Mouse (Mus musculus) midbrain, embryonic 14.5 days (tissue): ENCODE data around the gene Lgals3bp. TPM values are rescaled to one million over a fixed set of nuclear protein-coding genes. Genes with fewer than 3 reads are reported as not detected.

Source experiments
- ATAC-seq: fragments of 200-750 bp; cut with Nextera tagmentation; 2 replicates; pipeline ENCODE4 v1.8.0; 2017; ENCODE audit warnings: moderate number of reproducible peaks, moderate library complexity; ENCODE audit not compliant: low FRiP score, low TSS enrichment
- DNase-seq: peaks from one replicate; pipeline ENCODE4 v3.0.0-alpha.2; 2015
- H3K27ac ChIP-seq: fragments of 300-500 bp; sonication (generic); replicated peaks from 2 replicates; pipeline ENCODE4 v1.5.1; 2014; ENCODE audit warnings: mild to moderate bottlenecking, low read depth, low read length, moderate library complexity
- H3K27me3 ChIP-seq: fragments of 300-500 bp; sonication (generic); 2 replicates; pipeline ENCODE4 v1.6.1; 2014; ENCODE audit warnings: low read length, control low read depth, mixed read lengths; ENCODE audit not compliant: control insufficient read depth, insufficient read depth
- H3K36me3 ChIP-seq: fragments of 300-500 bp; sonication (generic); 2 replicates; pipeline ENCODE4 v1.6.1; 2014; ENCODE audit warnings: low read length, control low read depth; ENCODE audit not compliant: control insufficient read depth, insufficient read depth
- H3K4me1 ChIP-seq: fragments of 300-500 bp; sonication (generic); 2 replicates; pipeline ENCODE4 v1.6.1; 2014; ENCODE audit warnings: mild to moderate bottlenecking, antibody characterized with exemption, low read length, control low read depth; ENCODE audit not compliant: control insufficient read depth, insufficient read depth
- H3K4me2 ChIP-seq: fragments of 300-500 bp; sonication (generic); 2 replicates; pipeline ENCODE4 v1.6.1; 2014; ENCODE audit warnings: mild to moderate bottlenecking, low read length, moderate library complexity
- H3K4me3 ChIP-seq: fragments of 300-500 bp; sonication (generic); replicated peaks from 2 replicates; pipeline ENCODE4 v1.5.1; 2014; ENCODE audit warnings: low read depth, low read length
- H3K9ac ChIP-seq: fragments of 300-500 bp; sonication (generic); replicated peaks from 2 replicates; pipeline ENCODE4 v1.6.1; 2014; ENCODE audit warnings: mild to moderate bottlenecking, low read length, moderate library complexity
- H3K9me3 ChIP-seq: fragments of 300-500 bp; sonication (generic); 2 replicates; pipeline ENCODE4 v1.6.1; 2016; ENCODE audit warnings: low read length, control low read depth, mixed read lengths; ENCODE audit not compliant: control insufficient read depth
- WGBS: fragments of 180-500 bp; shearing (Covaris S2); extraction: QIAGEN DNeasy Blood & Tissue Kit; methylation state at CpG from one replicate; pipeline ENCODE4 v1.1.7; 2014; 5-methylcytosine and 5-hydroxymethylcytosine counted together
- polyA plus RNA-seq: library from polyadenylated mRNA; unstranded; fragments of >200 nt; fragmentation: Nextera tagmentation; extraction: Ambion mirVana; gene quantifications from 2 replicates; pipeline ENCODE4 v1.2.1, GENCODE M21; 2014

Lgals3bp gene
- polyA plus RNA-seq, 1 experiment from 2014 or later, result 5.5 TPM

DNA sequence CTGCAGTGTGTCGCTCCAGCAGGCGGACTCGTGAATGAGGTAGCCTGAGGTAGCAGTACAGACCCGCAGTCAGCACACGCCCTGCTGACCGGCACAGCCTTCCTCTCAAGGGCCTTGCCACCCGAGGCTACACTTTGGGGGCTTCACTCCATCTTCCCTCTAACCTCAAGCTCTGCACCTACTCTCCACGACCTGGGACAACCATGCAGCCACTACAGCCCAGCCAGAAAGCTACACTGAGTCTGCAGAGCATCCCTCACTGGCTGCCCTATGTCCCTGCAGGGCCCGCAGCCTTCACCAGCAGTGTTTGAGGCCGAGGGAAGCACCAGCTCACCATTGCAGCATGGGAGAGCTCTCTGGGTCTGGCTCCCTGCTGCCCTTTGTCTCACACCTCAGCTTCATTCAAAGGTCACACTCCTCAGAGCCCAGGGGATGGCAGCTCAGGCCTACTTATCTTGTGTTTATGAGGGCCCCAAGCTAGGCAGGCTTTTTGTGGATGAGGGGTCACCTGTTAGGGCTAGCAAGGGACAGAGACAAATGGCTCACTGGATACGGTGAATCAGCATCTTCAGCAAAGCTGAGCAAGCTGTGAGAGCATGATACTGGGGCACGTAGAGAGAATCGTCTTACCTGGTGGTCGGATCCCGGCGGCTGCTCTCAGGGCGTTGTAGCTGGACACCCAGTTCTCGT lies 6.3 kb upstream of the Lgals3bp start:
- Histone ChIP-seq H3K4me3 (no peak overlapping the region), H3K4me2 (no peak overlapping the region), H3K4me1 (no peaks in the 10 kb centered on the region), H3K27ac (no peak overlapping the region), H3K36me3 (peaks cover 63% of the 10 kb centered on the region), H3K27me3 (no peaks in the 10 kb centered on the region), H3K9me3 (no peaks in the 10 kb centered on the region), H3K9ac (no peak overlapping the region)
- DNase-seq (no peak), ATAC-seq (no peak)
- WGBS, result 84% methylated on average over 18 of the region's 18 CpGs

DNA sequence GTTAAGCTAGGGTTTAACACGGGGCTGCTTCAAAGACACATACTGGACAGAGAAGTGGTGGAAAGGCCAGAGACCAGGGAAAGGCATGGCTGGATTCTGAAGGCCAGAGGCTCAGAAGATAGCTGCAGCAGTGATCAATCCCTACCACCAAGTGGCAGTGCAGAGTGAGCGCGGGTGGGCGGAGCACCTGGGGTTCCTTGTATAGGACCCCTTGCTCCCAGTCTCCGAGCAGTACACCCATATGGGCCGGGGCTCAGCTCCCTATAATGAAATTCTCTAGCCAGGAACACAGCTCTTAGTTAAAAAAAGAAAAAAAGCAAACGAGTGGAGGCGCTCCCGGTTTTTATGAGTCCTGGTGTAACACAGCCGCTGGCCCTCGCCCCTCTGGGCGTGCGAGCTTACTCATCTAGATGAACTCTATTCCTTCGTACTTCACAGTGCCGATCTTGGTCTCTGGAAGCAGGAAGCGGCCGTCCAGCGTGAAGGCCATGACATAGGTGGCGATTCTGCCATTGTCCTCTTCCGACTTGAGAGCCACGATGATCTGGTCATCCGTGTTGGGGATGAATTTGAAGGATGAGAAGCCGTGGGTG lies 5.5 kb upstream of the Lgals3bp start:
- Histone ChIP-seq H3K4me2 (no peak overlapping the region), H3K27ac (no peak overlapping the region), H3K9ac (no peak overlapping the region), H3K4me3 (no peak overlapping the region), H3K36me3 (peaks cover 62% of the 10 kb centered on the region), H3K9me3 (no peaks in the 10 kb centered on the region), H3K4me1 (no peaks in the 10 kb centered on the region), H3K27me3 (no peaks in the 10 kb centered on the region)
- ATAC-seq (no peak), DNase-seq (peak; percentile 11)
- 89% methylated on average over 23 of the region's 23 CpGs for whole genome bisulfite sequencing

DNA sequence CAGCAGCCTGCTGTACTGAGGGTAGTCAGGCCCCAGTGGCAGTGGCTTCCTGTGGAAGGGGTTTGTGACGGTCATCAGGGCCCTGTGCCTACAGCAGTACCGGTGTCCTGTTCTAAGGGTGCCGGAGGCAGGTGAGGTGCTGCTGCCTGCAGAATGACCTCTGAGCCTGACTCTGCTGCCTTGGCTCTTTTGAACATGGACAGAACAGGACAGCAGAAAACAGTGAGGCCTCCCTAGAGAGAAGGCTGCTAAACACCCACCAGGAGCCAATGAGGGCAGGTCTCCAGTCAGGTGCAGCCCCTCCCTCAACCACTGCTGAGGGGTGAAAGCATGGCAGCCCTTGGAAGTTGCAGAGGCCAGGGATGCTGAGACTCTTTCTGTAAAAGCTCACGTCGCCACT lies 4.6 kb upstream of the Lgals3bp start:
- peaks cover 58% of the 10 kb centered on the region for H3K36me3 ChIP-seq
- no peak overlapping the region for H3K4me2 ChIP-seq
- ATAC-seq (no peak), DNase-seq (no peak)
- H3K27ac ChIP-seq, result no peak overlapping the region
- no peak overlapping the region for H3K4me3 ChIP-seq
- no peak overlapping the region for H3K9ac ChIP-seq
- no peaks in the 10 kb centered on the region for H3K4me1 ChIP-seq
- no peaks in the 10 kb centered on the region for H3K9me3 ChIP-seq
- 95% methylated on average over 5 of the region's 5 CpGs for WGBS
- no peaks in the 10 kb centered on the region for H3K27me3 ChIP-seq

DNA sequence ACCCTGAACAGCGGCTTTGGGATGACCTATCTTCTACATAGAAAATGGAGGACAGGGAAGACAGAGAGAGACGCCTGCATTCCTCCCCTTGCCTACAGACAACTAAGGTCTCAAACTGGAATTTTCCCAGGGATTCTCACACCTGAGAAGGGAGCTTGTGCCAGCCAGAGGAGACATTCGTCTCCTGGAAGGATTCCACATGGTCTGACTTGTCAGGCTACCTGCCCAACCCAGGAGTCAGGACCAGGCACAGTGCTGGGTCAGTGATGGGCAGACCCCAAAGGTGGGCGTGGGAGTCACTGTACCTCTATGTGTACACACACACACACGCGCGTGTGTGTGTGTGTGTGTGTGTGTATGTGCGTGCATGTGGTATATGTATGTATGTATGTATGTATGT lies 3.4 kb upstream of the Lgals3bp start:
- WGBS, result 96% methylated on average over 8 of the region's 8 CpGs
- no peak overlapping the region for H3K4me3 ChIP-seq
- no peaks in the 10 kb centered on the region for H3K27me3 ChIP-seq
- ATAC-seq, result no peak
- H3K9ac ChIP-seq, result no peak overlapping the region
- H3K4me1 ChIP-seq, result no peaks in the 10 kb centered on the region
- no peak for DNase-seq
- no peak overlapping the region for H3K4me2 ChIP-seq
- H3K9me3 ChIP-seq, result no peaks in the 10 kb centered on the region
- peaks cover 46% of the 10 kb centered on the region for H3K36me3 ChIP-seq
- H3K27ac ChIP-seq, result no peak overlapping the region

DNA sequence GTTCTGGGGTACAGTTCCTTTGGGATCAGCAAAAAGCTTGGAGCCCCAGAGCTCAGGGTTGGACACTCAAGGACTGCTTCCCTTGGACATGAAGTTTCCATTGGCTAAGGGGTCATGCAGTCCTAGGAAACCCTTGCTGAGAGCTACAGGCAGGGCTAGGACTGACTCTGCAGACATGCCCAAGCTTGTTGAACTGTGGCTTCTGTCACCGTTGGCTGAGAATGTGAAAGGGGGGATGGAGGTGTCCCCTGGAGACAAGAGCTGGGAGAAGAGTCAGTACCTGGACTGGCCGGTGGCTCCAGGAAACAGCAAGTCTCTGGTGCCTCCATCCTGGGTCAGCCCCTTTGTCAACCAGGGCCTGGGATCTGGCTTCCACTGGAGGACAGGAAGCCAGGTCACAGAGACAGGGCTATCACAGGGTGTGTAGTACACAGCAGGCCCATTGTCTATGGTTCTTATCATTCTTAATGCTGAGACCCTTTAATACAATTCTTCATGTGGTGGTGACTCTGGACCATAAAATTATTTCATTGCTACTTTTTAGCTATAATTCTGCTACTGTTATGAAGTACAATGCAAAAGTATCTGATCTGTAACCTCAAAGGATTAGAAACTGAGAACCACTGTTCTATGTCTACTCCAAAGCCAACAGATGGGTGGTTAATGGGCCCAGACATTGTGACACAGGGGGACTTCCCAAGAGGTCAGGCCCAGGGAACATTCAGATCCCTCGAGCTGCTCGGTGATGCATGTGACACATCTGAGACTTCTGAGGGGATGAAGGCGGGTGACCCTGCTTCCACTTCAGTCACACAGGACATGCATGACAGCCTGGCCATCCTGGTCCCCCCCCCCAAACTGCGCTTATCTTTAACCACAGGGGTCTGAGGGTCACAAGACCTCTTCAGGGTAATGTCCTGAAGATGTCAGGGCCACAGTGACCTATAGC lies 2.3 kb upstream of the Lgals3bp start:
- H3K9me3 ChIP-seq, result no peaks in the 10 kb centered on the region
- H3K27me3 ChIP-seq, result no peaks in the 10 kb centered on the region
- H3K9ac ChIP-seq, result no peak overlapping the region
- peaks cover 36% of the 10 kb centered on the region for H3K36me3 ChIP-seq
- no peak for DNase-seq
- no peaks in the 10 kb centered on the region for H3K4me1 ChIP-seq
- WGBS, result 65% methylated on average over 6 of the region's 6 CpGs
- H3K4me3 ChIP-seq, result no peak overlapping the region
- no peak overlapping the region for H3K27ac ChIP-seq
- H3K4me2 ChIP-seq, result no peak overlapping the region
- no peak for ATAC-seq

DNA sequence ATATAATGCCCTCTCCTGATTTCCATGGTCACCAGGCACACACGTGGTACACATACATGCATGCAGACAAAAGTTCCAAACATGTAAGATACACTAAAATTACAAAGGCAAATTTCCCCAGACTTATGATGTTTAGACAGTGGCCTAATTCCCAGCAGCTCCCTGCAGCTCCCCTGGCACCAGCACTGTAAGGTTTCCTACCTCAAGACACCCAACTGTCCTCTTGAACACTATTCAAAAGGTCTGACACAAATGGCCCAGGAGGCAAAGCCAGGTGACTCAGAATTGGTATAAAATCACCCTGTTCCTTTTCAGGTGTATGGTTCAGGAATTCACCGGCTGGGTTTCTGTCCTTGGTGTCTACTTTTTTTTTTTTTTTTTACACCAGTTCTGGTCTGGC lies 1.3 kb upstream of the Lgals3bp start:
- Histone ChIP-seq H3K9me3 (no peaks in the 10 kb centered on the region), H3K4me2 (no peak overlapping the region), H3K4me1 (no peaks in the 10 kb centered on the region), H3K27ac (no peak overlapping the region), H3K36me3 (peaks cover 26% of the 10 kb centered on the region), H3K4me3 (no peak overlapping the region), H3K9ac (no peak overlapping the region), H3K27me3 (no peaks in the 10 kb centered on the region)
- ATAC-seq (no peak), DNase-seq (no peak)
- WGBS, result 84% methylated on average over 2 of the region's 2 CpGs

DNA sequence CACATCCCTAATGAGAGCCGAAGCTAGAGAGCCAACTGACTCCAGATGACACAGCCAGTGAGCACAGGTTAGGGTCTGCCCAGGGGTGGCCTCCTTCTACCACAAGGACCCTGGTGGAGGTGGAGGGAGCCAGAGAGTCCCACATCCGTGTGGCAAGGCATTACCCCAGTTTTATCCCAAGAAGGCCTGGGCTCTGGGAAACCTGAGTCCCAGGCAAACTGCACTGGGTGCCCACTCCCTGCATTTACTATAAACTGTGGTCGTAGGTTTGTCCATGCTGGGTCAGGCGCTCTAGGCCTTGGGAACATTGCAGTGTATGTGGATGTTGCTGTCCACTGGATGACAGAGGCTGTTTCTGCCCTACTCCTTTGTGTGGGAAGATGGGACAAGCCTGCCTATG lies 697 bp downstream of the Lgals3bp start:
- Histone ChIP-seq H3K27ac (no peak overlapping the region), H3K27me3 (no peaks in the 10 kb centered on the region), H3K4me3 (no peak overlapping the region), H3K36me3 (peaks cover 7% of the 10 kb centered on the region), H3K4me1 (no peaks in the 10 kb centered on the region), H3K9ac (no peak overlapping the region), H3K9me3 (no peaks in the 10 kb centered on the region), H3K4me2 (no peak overlapping the region)
- DNase-seq (no peak), ATAC-seq (no peak)
- WGBS, result 82% methylated on average over 4 of the region's 4 CpGs

DNA sequence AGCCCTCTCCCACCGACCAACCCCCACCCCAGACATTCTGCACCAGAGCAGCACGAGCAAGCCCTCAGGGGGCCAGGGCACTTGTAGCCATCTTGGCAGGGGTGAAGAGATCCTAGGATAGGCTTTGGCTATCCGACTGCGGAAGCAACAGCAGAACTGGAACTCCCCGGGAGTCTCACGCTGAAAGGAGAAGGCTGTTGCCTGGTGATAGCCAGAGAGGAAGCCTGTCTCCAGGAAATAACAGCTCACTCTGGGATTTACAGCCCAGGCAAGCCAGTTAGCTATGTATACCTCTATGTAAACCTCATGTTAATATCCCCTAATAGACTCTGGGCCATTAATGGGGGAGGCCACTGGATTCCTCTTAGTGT lies 1.3 kb downstream of the Lgals3bp start:
- Histone ChIP-seq H3K4me1 (no peaks in the 10 kb centered on the region), H3K9me3 (no peaks in the 10 kb centered on the region), H3K4me3 (no peak overlapping the region), H3K9ac (no peak overlapping the region), H3K27ac (no peak overlapping the region), H3K27me3 (no peaks in the 10 kb centered on the region), H3K4me2 (no peak overlapping the region), H3K36me3 (peaks cover 2% of the 10 kb centered on the region; the same call in 1 of the 2 replicates)
- ATAC-seq (no peak), DNase-seq (peak; percentile 11)
- WGBS, result 42% methylated on average over 6 of the region's 6 CpGs
